Mouse (Mus musculus) CH12.LX (cell line): ENCODE results near the gene Sf3a2. TPM values are rescaled to one million over a fixed set of nuclear protein-coding genes. Genes with fewer than 3 reads are reported as not detected.

ENCODE experiments used
- DNase-seq: peaks from one replicate; pipeline ENCODE4 v3.0.0-alpha.2; 2013; ENCODE audit errors: extremely low read depth
- H3K27ac ChIP-seq: 2 replicates; pipeline ENCODE4 v1.5.1; 2012; ENCODE audit warnings: low read depth, mild to moderate bottlenecking, control low read depth, moderate library complexity; ENCODE audit not compliant: insufficient read depth
- H3K27me3 ChIP-seq: replicated peaks from 2 replicates; pipeline ENCODE3; 2012; ENCODE audit warnings: inconsistent platforms
- H3K36me3 ChIP-seq, 2 experiments: replicated peaks in 1 of 2; 2 replicates each; pipeline versions ENCODE3 to v1.6.1; 2012; ENCODE audit warnings: inconsistent platforms in 1 of 2, low read length in 1 of 2, mild to moderate bottlenecking in 1 of 2, mixed read lengths in 1 of 2, moderate library complexity in 1 of 2; ENCODE audit not compliant: control insufficient read depth in 1 of 2, insufficient read depth in 1 of 2
- H3K4me1 ChIP-seq, 2 experiments: 2 replicates each; pipeline ENCODE4 v1.6.1; 2012; ENCODE audit warnings: inconsistent platforms in 1 of 2, moderate library complexity in 1 of 2; ENCODE audit not compliant: insufficient read depth in 2 of 2, control insufficient read depth in 1 of 2
- H3K4me2 ChIP-seq: 2 replicates; pipeline ENCODE4 v1.6.1; 2012; ENCODE audit warnings: low read depth, mild to moderate bottlenecking, control low read depth; ENCODE audit not compliant: poor library complexity, insufficient read depth, severe bottlenecking
- H3K4me3 ChIP-seq, 3 experiments: fragments of 150-350 bp in 1 of 3; sonication (generic) in 1 of 3; replicated peaks in 1 of 3; 2 replicates each; pipeline versions ENCODE3 to v1.5.1; 2011 to 2012; ENCODE audit warnings: low read depth in 2 of 3, low read length in 2 of 3, mild to moderate bottlenecking in 2 of 3, moderate library complexity in 2 of 3, control low read depth in 1 of 3, improper control_type of control experiment in 1 of 3, inconsistent platforms in 1 of 3, mixed read lengths in 1 of 3; ENCODE audit not compliant: poor library complexity in 1 of 3
- H3K79me2 ChIP-seq: replicated peaks from 2 replicates; pipeline ENCODE4 v1.6.1; 2012; ENCODE audit warnings: mild to moderate bottlenecking, moderate library complexity; ENCODE audit not compliant: control insufficient read depth, poor library complexity, insufficient read depth, severe bottlenecking; ENCODE audit errors: extremely low read depth
- H3K9ac ChIP-seq: 2 replicates; pipeline ENCODE4 v1.6.1; 2012; ENCODE audit warnings: low read depth, mild to moderate bottlenecking, control low read depth, moderate library complexity; ENCODE audit not compliant: insufficient read depth
- H3K9me3 ChIP-seq: replicated peaks from 2 replicates; pipeline ENCODE3; 2012; ENCODE audit warnings: low read length, inconsistent platforms, mixed read lengths
- BHLHE40 ChIP-seq: IDR thresholded peaks from 2 replicates; pipeline ENCODE4 v1.6.1; 2011; ENCODE audit warnings: mild to moderate bottlenecking, low read depth, low read length, improper control_type of control experiment
- CHD2 ChIP-seq: IDR thresholded peaks from 2 replicates; pipeline ENCODE4 v1.6.1; 2011; ENCODE audit warnings: low read length, improper control_type of control experiment
- ELF1 ChIP-seq: IDR thresholded peaks from 2 replicates; pipeline ENCODE4 v1.6.1; 2014; ENCODE audit warnings: low read depth, mild to moderate bottlenecking, inconsistent platforms, low read length, improper control_type of control experiment
- EP300 ChIP-seq: IDR thresholded peaks from 2 replicates; pipeline ENCODE4 v1.6.1; 2011; ENCODE audit warnings: low read length, improper control_type of control experiment
- ETS1 ChIP-seq: conservative IDR thresholded peaks from 2 replicates; pipeline ENCODE4 v1.6.1; 2012; ENCODE audit warnings: low read depth, mild to moderate bottlenecking, inconsistent platforms, low read length, improper control_type of control experiment, moderate library complexity
- HCFC1 ChIP-seq: IDR thresholded peaks from 2 replicates; pipeline ENCODE4 v1.6.1; 2012; ENCODE audit warnings: low read depth, mild to moderate bottlenecking, inconsistent platforms, low read length, improper control_type of control experiment
- IRF4 ChIP-seq: IDR thresholded peaks from 2 replicates; pipeline ENCODE4 v1.6.1; 2014; ENCODE audit warnings: low read depth, mild to moderate bottlenecking, inconsistent platforms, low read length, improper control_type of control experiment
- MAX ChIP-seq: IDR thresholded peaks from 2 replicates; pipeline ENCODE4 v1.6.1; 2011; ENCODE audit warnings: low read length, improper control_type of control experiment
- PAX5 ChIP-seq: IDR thresholded peaks from 2 replicates; pipeline ENCODE4 v1.6.1; 2012; ENCODE audit warnings: low read length, inconsistent platforms, mixed read lengths
- POLR2A ChIP-seq: IDR thresholded peaks from 2 replicates; pipeline ENCODE4 v1.6.1; 2011; ENCODE audit warnings: low read depth, mild to moderate bottlenecking, improper control_type of control experiment, low read length
- POLR2AphosphoS2 ChIP-seq: IDR thresholded peaks from 2 replicates; pipeline ENCODE4 v1.6.1; 2011; ENCODE audit warnings: low read depth, low read length, improper control_type of control experiment
- RAD21 ChIP-seq: IDR thresholded peaks from 2 replicates; pipeline ENCODE4 v1.6.1; 2011; ENCODE audit warnings: low read depth, mild to moderate bottlenecking, low read length, improper control_type of control experiment, moderate library complexity
- TBP ChIP-seq: conservative IDR thresholded peaks from 2 replicates; pipeline ENCODE4 v1.6.1; 2011; ENCODE audit warnings: low read depth, low read length, improper control_type of control experiment
- UBTF ChIP-seq: IDR thresholded peaks from 2 replicates; pipeline ENCODE4 v1.6.1; 2012; ENCODE audit warnings: low read depth, mild to moderate bottlenecking, inconsistent platforms, low read length, improper control_type of control experiment, moderate library complexity
- USF2 ChIP-seq: conservative IDR thresholded peaks from 2 replicates; pipeline ENCODE4 v1.6.1; 2011; ENCODE audit warnings: low read depth, low read length, improper control_type of control experiment
- ZC3H11A ChIP-seq: IDR thresholded peaks from 2 replicates; pipeline ENCODE4 v1.6.1; 2012; ENCODE audit warnings: low read depth, mild to moderate bottlenecking, inconsistent platforms, low read length, improper control_type of control experiment
- ZKSCAN1 ChIP-seq: IDR thresholded peaks from 2 replicates; pipeline ENCODE4 v1.6.1; 2012; ENCODE audit warnings: low read depth, inconsistent platforms, low read length, improper control_type of control experiment, borderline replicate concordance
- ZMIZ1 ChIP-seq: IDR thresholded peaks from 2 replicates; pipeline ENCODE4 v1.6.1; 2012; ENCODE audit warnings: low read depth, mild to moderate bottlenecking, inconsistent platforms, low read length, improper control_type of control experiment
- ZNF384 ChIP-seq: IDR thresholded peaks from 2 replicates; pipeline ENCODE4 v1.6.1; 2012; ENCODE audit warnings: low read depth, low read length, improper control_type of control experiment, inconsistent platforms
- dilution Hi-C: fragments of 300-500 bp; cut with MboI; formaldehyde crosslinking; loops from 2 replicates; pipeline ENCODE4 v1.14.3; 2020; ENCODE audit warnings: low sequenced_read_pairs; ENCODE audit not compliant: extremely low pct_unique_long_range_greater_than_20kb, extremely low pct_ligation_motif_present
- in situ Hi-C: fragments of 300-500 bp; cut with MboI; formaldehyde crosslinking; loops from 3 replicates; pipeline ENCODE4 v1.14.3; 2019; ENCODE audit warnings: low sequenced_read_pairs, low pct_ligation_motif_present, low pct_unique_long_range_greater_than_20kb, mixed read lengths
- polyA plus RNA-seq: library from polyadenylated mRNA; unstranded; fragments of >175 nt; gene quantifications from 2 replicates; pipeline ENCODE4 v1.2.1, GENCODE M21; 2012; ENCODE audit warnings: low read depth; ENCODE audit not compliant: insufficient read length
- total RNA-seq, 2 experiments: library from RNA; depleted of rRNA; stranded (reverse); fragments of 300-350 nt in 1 of 2; fragments of >200 nt in 1 of 2; gene quantifications; 2 replicates each; pipeline ENCODE4 v1.2.3; 2012 to 2014

Gene Sf3a2
- total and polyA plus RNA-seq, 3 experiments, result 12.4 to 153 (median 29.0) TPM

- no peaks in the 10 kb centered on the region for H3K27me3 ChIP-seq
- dilution Hi-C loops, result no loop called here
- TF ChIP-seq ZMIZ1, result peak; percentile 16; the same call in 1 of the 2 replicates
- no peak for TF ChIP-seq IRF4
- TF ChIP-seq RAD21, result no peak
- no peak overlapping the region for H3K4me3 ChIP-seq
- no peak overlapping the region for H3K9ac ChIP-seq
- H3K4me2 ChIP-seq, result no peak overlapping the region
- peaks cover 20 to 41% of the 10 kb centered on the region in 2 experiments for H3K4me1 ChIP-seq
- H3K9me3 ChIP-seq, result no peaks in the 10 kb centered on the region
- peaks cover 21% of the 10 kb centered on the region for H3K79me2 ChIP-seq
- H3K27ac ChIP-seq, result no peak overlapping the region
- in situ Hi-C loops, result no loop called here
- peaks cover 26 to 35% of the 10 kb centered on the region in 2 experiments for H3K36me3 ChIP-seq
- DNase-seq, result no peak
Measured at GRCm38 (mm10) chr10:80829359-80830278, 31.6 kb downstream of the Sf3a2 start.

GRCm38 (mm10) chr10:80831136-80831535, 33.1 kb downstream of the Sf3a2 start:
- Histone ChIP-seq H3K9me3 (no peaks in the 10 kb centered on the region), H3K27me3 (no peaks in the 10 kb centered on the region), H3K4me3 (no peak overlapping the region), H3K4me1 (peaks cover 18 to 35% of the 10 kb centered on the region in 2 experiments), H3K36me3 (peaks cover 26 to 37% of the 10 kb centered on the region in 2 experiments), H3K4me2 (no peak overlapping the region), H3K9ac (no peak overlapping the region), H3K27ac (no peak overlapping the region)
- dilution Hi-C loops, result no loop called here
- in situ Hi-C loops, result no loop called here
- peak; percentile 75 for DNase-seq
- no peak for TF ChIP-seq PAX5
- TF ChIP-seq UBTF, result no peak
- no peak for TF ChIP-seq EP300
- TF ChIP-seq RAD21, result no peak
- TF ChIP-seq CHD2, result no peak
- no peak for TF ChIP-seq POLR2AphosphoS2
- no peak for TF ChIP-seq MAX
- TF ChIP-seq ZC3H11A, result no peak
- TF ChIP-seq HCFC1, result no peak
- no peak for TF ChIP-seq BHLHE40
- TF ChIP-seq TBP, result no peak
- TF ChIP-seq ELF1, result no peak
- TF ChIP-seq USF2, result no peak
- TF ChIP-seq ZKSCAN1, result no peak
- TF ChIP-seq POLR2A, result no peak
- no peak for TF ChIP-seq ETS1
- TF ChIP-seq ZNF384, result no peak
- TF ChIP-seq, all 38 proteins: peak for 0
- H3K79me2 ChIP-seq, result peaks cover 21% of the 10 kb centered on the region
